Mouse (Mus musculus) MEL (cell line): ENCODE results near the gene Olfr606. TPM values are rescaled to one million over a fixed set of nuclear protein-coding genes. Genes with fewer than 3 reads are reported as not detected.
"Not testable (repeated sequence)": the region's sequence is repeated elsewhere in the genome, so short reads cannot be mapped to it uniquely, and the experiment has no call there.

Experiments used
- DNase-seq: peaks from one replicate; pipeline ENCODE4 v3.0.0; 2011; ENCODE audit warnings: low read depth, low spot score
- H3K27ac ChIP-seq: 2 replicates; pipeline ENCODE4 v1.5.1; 2012; ENCODE audit warnings: low read depth, mild to moderate bottlenecking, control low read depth, low read length, moderate library complexity; ENCODE audit not compliant: control insufficient read depth
- H3K27me3 ChIP-seq, 2 experiments: fragments of 150-350 bp in 1 of 2; sonication (generic) in 1 of 2; 2 replicates each; pipeline ENCODE4 v1.6.1; 2012; ENCODE audit warnings: low read length in 2 of 2, mild to moderate bottlenecking in 2 of 2, improper control_type of control experiment in 1 of 2, moderate library complexity in 1 of 2; ENCODE audit not compliant: insufficient read depth in 2 of 2, control insufficient read depth in 1 of 2
- H3K36me3 ChIP-seq, 2 experiments: 2 replicates each; pipeline ENCODE4 v1.6.1; 2012 to 2014; ENCODE audit warnings: low read length in 2 of 2, improper control_type of control experiment in 1 of 2, inconsistent platforms in 1 of 2, mild to moderate bottlenecking in 1 of 2; ENCODE audit not compliant: insufficient read depth in 2 of 2, control insufficient read depth in 1 of 2
- H3K4me1 ChIP-seq, 2 experiments: fragments of 150-350 bp in 1 of 2; sonication (generic) in 1 of 2; 2 replicates each; pipeline ENCODE4 v1.6.1; 2012; ENCODE audit warnings: low read length in 2 of 2, improper control_type of control experiment in 1 of 2, mild to moderate bottlenecking in 1 of 2; ENCODE audit not compliant: insufficient read depth in 2 of 2, control insufficient read depth in 1 of 2
- H3K4me3 ChIP-seq, 2 experiments: fragments of 150-350 bp in 1 of 2; sonication (generic) in 1 of 2; 2 replicates each; pipeline ENCODE4 v1.5.1; 2012; ENCODE audit warnings: low read depth in 2 of 2, low read length in 2 of 2, mild to moderate bottlenecking in 2 of 2, moderate library complexity in 2 of 2, control low read depth in 1 of 2, improper control_type of control experiment in 1 of 2; ENCODE audit not compliant: control insufficient read depth in 1 of 2, insufficient read depth in 1 of 2
- H3K79me2 ChIP-seq: 2 replicates; pipeline ENCODE4 v1.6.1; 2012; ENCODE audit warnings: mild to moderate bottlenecking, low read length, moderate library complexity; ENCODE audit not compliant: control insufficient read depth, poor library complexity, insufficient read depth
- H3K9ac ChIP-seq: 2 replicates; pipeline ENCODE4 v1.6.1; 2012; ENCODE audit warnings: low read depth, mild to moderate bottlenecking, control low read depth, low read length, moderate library complexity; ENCODE audit not compliant: control insufficient read depth, poor library complexity, severe bottlenecking
- H3K9me3 ChIP-seq: fragments of 150-350 bp; sonication (generic); replicated peaks from 2 replicates; pipeline ENCODE4 v1.6.1; 2012; ENCODE audit warnings: mild to moderate bottlenecking, low read length, improper control_type of control experiment, moderate library complexity; ENCODE audit not compliant: insufficient read depth
- BHLHE40 ChIP-seq: IDR thresholded peaks from 2 replicates; pipeline ENCODE4 v1.6.1; 2012; ENCODE audit warnings: low read depth, mild to moderate bottlenecking, inconsistent platforms, low read length, improper control_type of control experiment, borderline replicate concordance
- CHD2 ChIP-seq: IDR thresholded peaks from 2 replicates; pipeline ENCODE4 v1.6.1; 2011; ENCODE audit warnings: low read length, improper control_type of control experiment
- EP300 ChIP-seq, 2 experiments: IDR thresholded peaks; 2 replicates each; pipeline ENCODE4 v1.6.1; 2011; ENCODE audit warnings: improper control_type of control experiment in 2 of 2, low read length in 2 of 2, low read depth in 1 of 2, mild to moderate bottlenecking in 1 of 2
- ETS1 ChIP-seq: IDR thresholded peaks from 2 replicates; pipeline ENCODE4 v1.6.1; 2012; ENCODE audit warnings: low read depth, mild to moderate bottlenecking, inconsistent platforms, low read length, improper control_type of control experiment, moderate library complexity
- JUND ChIP-seq: IDR thresholded peaks from 2 replicates; pipeline ENCODE4 v1.6.1; 2011; ENCODE audit warnings: low read depth, mild to moderate bottlenecking, improper control_type of control experiment, low read length
- MAFK ChIP-seq: IDR thresholded peaks from 2 replicates; pipeline ENCODE4 v1.6.1; 2011; ENCODE audit warnings: low read depth, mild to moderate bottlenecking, low read length, improper control_type of control experiment, borderline replicate concordance
- MAX ChIP-seq: IDR thresholded peaks from 2 replicates; pipeline ENCODE4 v1.6.1; 2011; ENCODE audit warnings: low read length, improper control_type of control experiment
- MEF2A ChIP-seq: IDR thresholded peaks from 2 replicates; pipeline ENCODE4 v1.6.1; 2014; ENCODE audit warnings: low read depth, mild to moderate bottlenecking, inconsistent platforms, low read length, improper control_type of control experiment; ENCODE audit not compliant: poor library complexity, insufficient replicate concordance, severe bottlenecking; ENCODE audit errors: extremely low read depth
- MXI1 ChIP-seq: IDR thresholded peaks from 2 replicates; pipeline ENCODE4 v1.6.1; 2011; ENCODE audit warnings: mild to moderate bottlenecking, low read depth, low read length, improper control_type of control experiment
- NRF1 ChIP-seq: IDR thresholded peaks from 2 replicates; pipeline ENCODE4 v1.6.1; 2014; ENCODE audit warnings: low read depth, mild to moderate bottlenecking, inconsistent platforms, low read length, improper control_type of control experiment, moderate library complexity; ENCODE audit not compliant: poor library complexity, insufficient read depth, severe bottlenecking
- POLR2A ChIP-seq, 2 experiments: IDR thresholded peaks; 2 replicates each; pipeline ENCODE4 v1.6.1; 2011 to 2012; ENCODE audit warnings: low read length in 2 of 2, mild to moderate bottlenecking in 2 of 2, control low read depth in 1 of 2, improper control_type of control experiment in 1 of 2, low read depth in 1 of 2, moderate library complexity in 1 of 2; ENCODE audit not compliant: control insufficient read depth in 1 of 2, insufficient read depth in 1 of 2, poor library complexity in 1 of 2
- POLR2AphosphoS5 ChIP-seq: IDR thresholded peaks from 2 replicates; pipeline ENCODE4 v1.6.1; 2012; ENCODE audit warnings: low read depth, borderline replicate concordance, mild to moderate bottlenecking, inconsistent platforms, low read length, moderate library complexity, mixed read lengths
- SIN3A ChIP-seq: IDR thresholded peaks from 2 replicates; pipeline ENCODE4 v1.6.1; 2012; ENCODE audit warnings: low read length, improper control_type of control experiment, inconsistent platforms
- UBTF ChIP-seq: IDR thresholded peaks from 2 replicates; pipeline ENCODE4 v1.6.1; 2012; ENCODE audit warnings: low read depth, mild to moderate bottlenecking, inconsistent platforms, low read length, improper control_type of control experiment, moderate library complexity, borderline replicate concordance; ENCODE audit not compliant: insufficient read depth
- USF1 ChIP-seq: IDR thresholded peaks from 2 replicates; pipeline ENCODE4 v1.6.1; 2014; ENCODE audit warnings: low read depth, mild to moderate bottlenecking, inconsistent platforms, low read length, improper control_type of control experiment, moderate library complexity
- ZC3H11A ChIP-seq: IDR thresholded peaks from 2 replicates; pipeline ENCODE4 v1.6.1; 2012; ENCODE audit warnings: low read depth, mild to moderate bottlenecking, inconsistent platforms, low read length, improper control_type of control experiment
- ZMIZ1 ChIP-seq: IDR thresholded peaks from 2 replicates; pipeline ENCODE4 v1.6.1; 2012; ENCODE audit warnings: low read depth, mild to moderate bottlenecking, inconsistent platforms, low read length, improper control_type of control experiment, moderate library complexity
- ZNF384 ChIP-seq: IDR thresholded peaks from 2 replicates; pipeline ENCODE4 v1.6.1; 2012; ENCODE audit warnings: low read depth, mild to moderate bottlenecking, inconsistent platforms, low read length, improper control_type of control experiment
- polyA plus RNA-seq, 2 experiments: library from polyadenylated mRNA; stranded (reverse) in 1 of 2; unstranded in 1 of 2; fragments of >175 nt in 1 of 2; fragments of >200 nt in 1 of 2; gene quantifications; 2 replicates each; pipeline versions ENCODE4 v1.2.1 to v1.2.4; 2012; ENCODE audit warnings: low replicate concordance in 2 of 2, low read depth in 1 of 2; ENCODE audit not compliant: insufficient read length in 2 of 2, insufficient read depth in 1 of 2, missing spikeins in 1 of 2
- total RNA-seq: library from RNA; depleted of rRNA; stranded (reverse); fragments of 300-350 nt; gene quantifications from 2 replicates; pipeline ENCODE4 v1.2.3, GENCODE M21; 2012; rRNA removed

Gene Olfr606
- total RNA-seq (not detected in 2 replicates), polyA plus RNA-seq (not detected)

DNA sequence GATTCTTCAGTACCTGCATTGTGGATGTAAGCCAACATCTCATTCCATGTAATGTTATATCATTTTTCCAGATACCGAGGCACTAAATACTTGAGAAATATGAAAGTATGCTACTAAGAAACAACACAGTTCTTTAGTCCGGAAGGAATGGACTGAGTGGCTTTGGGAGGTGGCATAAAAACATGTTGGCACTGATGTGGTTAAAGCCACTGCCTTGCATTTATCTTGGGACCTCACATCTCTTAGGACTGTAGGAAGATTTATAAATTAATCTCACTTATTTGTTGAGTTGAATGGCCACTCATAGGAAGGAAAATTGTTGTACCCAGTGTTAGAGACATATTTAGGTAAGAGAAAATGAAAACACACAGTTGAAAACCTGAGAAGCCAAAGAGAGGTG lies at the start of gene Olfr606:
Gene Olfr606, plus strand, starts transcription at position 301 of the 400 bp plus-strand sequence.
- Histone ChIP-seq H3K36me3 (no peaks in the 10 kb centered on the region), H3K27ac (no peak within 1 kb of the TSS), H3K27me3 (no peaks in the 10 kb centered on the region), H3K4me1 (no peaks in the 10 kb centered on the region), H3K4me3 (no peak within 1 kb of the TSS), H3K79me2 (no peaks in the 10 kb centered on the region), H3K9me3 (no peaks in the 10 kb centered on the region), H3K9ac (no peak within 1 kb of the TSS)
- no peak for TF ChIP-seq ZC3H11A
- no peak for TF ChIP-seq MAFK
- TF ChIP-seq ZMIZ1: no peak
- no peak for TF ChIP-seq ETS1
- no peak for DNase-seq

DNA sequence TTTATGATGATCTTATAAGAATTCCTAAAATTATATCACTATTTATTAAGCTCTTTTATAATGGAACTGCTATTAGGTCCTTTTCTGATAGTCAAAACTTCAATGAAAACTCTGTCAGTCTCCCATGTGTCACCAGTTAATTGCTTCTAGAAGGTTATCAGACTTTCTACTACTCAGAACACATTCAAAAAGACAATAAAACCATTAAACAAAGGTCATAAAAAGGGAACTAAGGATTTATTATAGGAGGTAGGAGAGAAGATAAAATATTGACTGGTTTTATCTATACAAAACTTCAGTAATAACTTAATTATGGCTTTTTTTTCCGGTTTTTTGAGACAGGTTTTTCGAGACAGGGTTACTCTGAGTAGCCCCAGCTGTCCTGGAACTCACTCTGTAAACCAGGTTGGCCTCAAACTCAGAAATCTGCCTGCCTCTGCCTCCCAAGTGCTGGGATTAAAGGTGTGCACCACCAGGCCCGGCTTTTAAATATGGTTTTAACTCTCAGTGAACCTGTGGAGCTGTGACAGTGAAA lies 42.3 kb upstream of the Olfr606 start:
- not testable (repeated sequence) for H3K9me3 ChIP-seq, H3K4me3 ChIP-seq, H3K27me3 ChIP-seq, H3K79me2 ChIP-seq, H3K9ac ChIP-seq, H3K27ac ChIP-seq, H3K36me3 ChIP-seq, DNase-seq, H3K4me1 ChIP-seq

DNA sequence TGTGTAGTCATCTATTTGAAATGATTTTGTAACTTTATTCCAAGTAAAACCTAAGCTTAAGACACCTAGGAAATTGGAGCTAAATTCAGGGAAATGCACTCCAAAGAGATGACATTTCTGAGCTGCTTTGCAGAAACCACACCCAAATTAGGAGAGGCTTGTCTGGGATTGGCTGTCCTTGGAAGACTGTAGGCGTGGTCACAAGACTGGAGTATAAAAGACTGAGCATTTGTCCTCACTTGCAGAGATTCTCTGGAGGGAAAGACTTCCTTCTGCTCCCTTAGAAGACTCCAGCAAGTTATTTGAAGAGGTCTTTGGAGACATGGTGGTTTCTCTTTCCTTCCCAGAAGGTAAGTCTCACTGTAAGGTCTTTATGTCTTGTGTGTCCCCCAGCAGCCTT lies 34.1 kb upstream of the Olfr606 start, which contains the start of gene Usp17lc:
Gene Usp17lc, plus strand, starts transcription at position 301 of the 400 bp plus-strand sequence.
- not testable (repeated sequence) for DNase-seq, H3K79me2 ChIP-seq, H3K4me1 ChIP-seq

DNA sequence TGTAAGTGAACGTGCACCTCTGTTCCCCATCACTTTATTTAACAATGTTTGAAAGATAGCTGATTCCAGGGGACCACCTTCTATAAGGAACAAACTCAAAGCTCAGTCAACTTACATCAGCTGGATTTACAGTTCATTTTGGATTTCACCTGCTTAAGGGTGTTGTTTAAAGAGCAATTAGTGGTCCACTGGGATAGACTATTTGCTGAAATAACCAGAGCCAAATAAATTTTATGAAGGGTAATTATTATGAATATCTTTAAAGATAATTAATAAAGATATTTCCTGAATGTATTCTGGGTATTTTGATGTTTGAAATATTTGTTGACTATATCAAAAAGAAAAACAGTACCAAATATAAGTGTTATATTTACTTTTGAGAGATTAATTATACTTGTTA lies 3.5 kb upstream of the Olfr606 start, which contains the start of gene Olfr605:
Gene Olfr605, minus strand, starts transcription at position 101 of the 400 bp plus-strand sequence.
- no peak within 1 kb of the TSS for H3K9ac ChIP-seq
- H3K27me3 ChIP-seq: no peaks in the 10 kb centered on the region
- TF ChIP-seq MEF2A (no peak), ZMIZ1 (no peak), MXI1 (no peak), ZNF384 (no peak), JUND (no peak), NRF1 (no peak), USF1 (no peak), BHLHE40 (no peak), EP300 (IDR thresholded peaks at IDR 0.05; ENCODE audit: low read depth in 1 of 2, low read length in 2 of 2) (no peak), ZC3H11A (no peak), SIN3A (no peak), UBTF (no peak), POLR2A (IDR thresholded peaks at IDR 0.05; ENCODE audit: control insufficient read depth in 1 of 2, insufficient read depth in 1 of 2, low read depth in 1 of 2, low read length in 2 of 2, poor library complexity in 1 of 2) (no peak), CHD2 (no peak), POLR2AphosphoS5 (no peak), MAX (no peak), MAFK (no peak)

More for the DNA sequence above, 34.1 kb upstream of the Olfr606 start, which contains the start of gene Usp17lc:
- not testable (repeated sequence) for H3K9me3 ChIP-seq, H3K27ac ChIP-seq, H3K9ac ChIP-seq, H3K4me3 ChIP-seq, H3K36me3 ChIP-seq, H3K27me3 ChIP-seq

More for the DNA sequence above, 3.5 kb upstream of the Olfr606 start, which contains the start of gene Olfr605:
- DNase-seq: no peak
- Histone ChIP-seq H3K4me3 (no peak within 1 kb of the TSS), H3K9me3 (no peaks in the 10 kb centered on the region), H3K27ac (no peak within 1 kb of the TSS), H3K36me3 (no peaks in the 10 kb centered on the region), H3K4me1 (no peaks in the 10 kb centered on the region), H3K79me2 (no peaks in the 10 kb centered on the region)
